Mouse (Mus musculus) kidney, adult 11 months (tissue): Measurements from ENCODE around the gene Stpg3.
"Not testable (repeated sequence)": the region's sequence is repeated elsewhere in the genome, so short reads cannot be mapped to it uniquely, and the experiment has no call there.

ENCODE experiments used
- DNase-seq: peaks from one replicate; pipeline ENCODE4 v3.0.0; 2022

Stpg3 gene

DNA sequence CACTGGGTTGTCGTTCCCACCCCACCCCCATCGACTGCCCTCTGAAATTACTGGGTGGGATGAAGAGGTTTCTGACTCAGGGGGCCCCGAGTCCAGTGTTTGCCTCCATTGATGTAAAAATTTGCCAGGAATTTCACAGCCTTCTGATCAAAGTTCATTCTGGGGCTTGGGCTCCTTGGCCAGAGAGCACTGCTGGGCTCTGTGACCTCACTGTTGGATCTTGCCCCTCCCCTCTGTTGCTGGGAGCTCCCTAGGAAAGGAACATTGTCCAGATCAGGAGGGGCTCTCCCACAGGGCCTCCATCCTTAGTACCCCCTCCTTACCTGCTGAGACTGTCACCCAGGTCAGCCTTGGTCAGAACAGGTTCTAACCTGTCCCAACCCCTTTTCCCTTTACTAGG is at the start of gene Stpg3:
Gene Stpg3 (minus strand): TSS at position 194 of the 400 bp plus-strand sequence.
- DNase-seq, result peak; percentile 68

DNA sequence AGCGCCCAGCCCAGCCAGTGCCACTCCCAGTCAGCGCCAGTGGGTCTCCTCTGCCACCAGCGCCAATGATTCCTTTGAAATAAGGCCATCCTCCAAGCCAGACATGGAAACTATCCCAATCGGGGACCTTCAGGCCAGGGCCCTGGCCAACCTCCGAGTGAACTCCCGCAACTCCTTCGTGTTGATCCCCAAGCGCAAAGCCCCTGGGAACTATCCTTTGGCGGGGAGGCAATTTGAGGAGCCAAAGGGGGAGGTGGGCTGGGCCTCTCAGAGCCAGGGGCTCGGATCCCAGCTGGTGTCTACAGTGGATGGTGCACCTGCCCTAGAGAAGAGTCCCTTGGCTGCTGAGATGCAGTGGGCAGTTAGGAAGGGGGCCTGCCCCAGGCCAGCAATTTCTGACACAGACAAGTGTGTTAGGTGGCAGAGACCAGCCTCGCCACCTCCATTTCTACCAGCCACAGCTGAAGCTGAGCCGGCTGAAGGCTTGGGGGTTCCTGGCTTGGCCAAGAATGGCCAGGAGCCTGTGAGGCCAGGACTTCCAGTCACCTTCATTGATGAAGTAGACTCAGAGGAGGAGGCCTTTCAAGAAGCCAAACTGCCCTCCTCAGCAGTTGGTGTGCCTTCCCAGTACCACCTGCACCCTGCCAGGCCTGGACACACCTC is 49.3 kb upstream of the Stpg3 start:
- DNase-seq, result no peak

DNA sequence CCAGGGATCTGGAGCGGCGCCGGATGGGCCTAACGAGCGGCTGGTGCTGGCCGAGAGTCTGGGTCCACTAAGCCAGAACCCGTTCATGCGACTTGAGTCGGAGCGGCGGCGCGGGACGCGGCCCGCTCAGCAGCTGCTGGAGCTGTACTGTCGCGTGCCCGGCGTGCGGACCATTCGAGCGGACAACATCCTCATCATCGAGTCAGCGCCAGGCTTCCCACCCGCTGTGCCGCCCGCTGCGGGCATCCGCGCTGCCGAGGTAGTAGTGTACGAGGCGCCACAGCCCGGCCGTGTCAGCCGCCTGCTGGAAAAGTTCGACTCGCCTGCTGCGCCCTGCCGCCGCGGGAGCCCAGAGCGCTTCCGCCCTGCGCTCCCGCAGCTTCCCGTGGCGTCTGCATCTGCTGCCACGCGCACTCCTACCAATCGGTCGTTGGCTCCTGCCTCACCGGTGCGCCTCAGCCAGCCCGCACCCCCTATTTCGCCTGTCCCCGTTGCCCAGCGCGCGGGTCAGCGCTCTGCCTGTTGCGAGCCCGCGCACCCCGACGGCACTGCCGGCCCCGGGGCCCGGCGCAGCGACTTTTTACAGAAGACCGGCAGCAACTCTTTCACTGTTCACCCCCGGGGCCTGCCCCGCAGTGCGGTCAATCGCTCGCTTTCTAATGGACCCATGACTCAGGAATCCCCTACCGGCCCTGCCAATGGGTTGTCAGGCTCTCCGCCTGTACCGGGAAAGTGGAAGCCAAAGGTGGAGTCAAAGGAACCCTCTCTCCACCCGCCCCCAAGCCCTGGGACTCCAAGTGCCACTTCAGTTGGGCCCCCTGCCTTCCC is 48.6 kb upstream of the Stpg3 start:
- DNase-seq, result no peak

DNA sequence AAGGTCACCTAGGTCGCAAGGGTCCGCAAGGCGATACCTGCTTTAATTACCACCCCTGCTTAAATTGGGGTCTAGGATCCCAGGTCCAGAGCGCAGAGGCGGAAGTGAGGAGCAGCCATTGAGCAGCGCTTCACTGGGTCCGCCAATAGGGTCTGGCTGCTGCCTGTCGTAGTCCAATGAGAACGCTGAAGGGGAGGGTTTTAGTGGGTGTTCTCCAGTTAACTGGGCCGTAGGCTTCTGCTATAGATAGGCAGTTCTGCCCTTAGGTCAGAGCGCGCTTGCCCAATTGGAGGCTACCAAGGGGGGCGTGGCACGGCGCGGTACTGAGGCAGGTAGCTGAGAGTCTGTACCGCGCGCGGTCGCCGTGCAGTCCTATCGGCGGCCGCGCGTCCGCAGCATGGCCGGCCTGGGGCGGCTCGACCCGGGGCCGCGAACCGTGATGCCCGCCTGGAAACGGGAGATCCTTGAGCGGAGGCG is 47.9 kb upstream of the Stpg3 start, which contains the start of gene Tprn:
Gene Tprn (plus strand): TSS at position 328 of the 477 bp plus-strand sequence.
- peak; percentile 98 for DNase-seq

DNA sequence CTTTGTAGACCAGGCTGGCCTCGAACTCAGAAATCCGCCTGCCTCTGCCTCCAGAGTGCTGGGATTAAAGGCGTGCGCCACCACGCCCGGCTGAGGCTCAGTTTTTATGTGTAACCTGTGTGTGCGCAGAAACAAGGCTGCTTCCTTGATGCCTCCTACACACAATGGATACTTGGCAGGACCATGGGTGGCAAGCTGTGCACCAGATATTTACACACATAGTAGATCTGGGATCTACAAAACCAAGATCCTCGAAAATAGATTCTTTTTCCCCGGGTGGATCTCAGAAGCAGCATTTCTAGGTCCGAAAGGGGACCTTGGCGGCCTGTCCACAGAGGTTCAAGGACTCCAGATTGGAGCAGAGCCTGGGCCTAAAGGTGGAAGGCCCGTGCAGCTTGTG is 47.4 kb upstream of the Stpg3 start:
- no peak for DNase-seq

DNA sequence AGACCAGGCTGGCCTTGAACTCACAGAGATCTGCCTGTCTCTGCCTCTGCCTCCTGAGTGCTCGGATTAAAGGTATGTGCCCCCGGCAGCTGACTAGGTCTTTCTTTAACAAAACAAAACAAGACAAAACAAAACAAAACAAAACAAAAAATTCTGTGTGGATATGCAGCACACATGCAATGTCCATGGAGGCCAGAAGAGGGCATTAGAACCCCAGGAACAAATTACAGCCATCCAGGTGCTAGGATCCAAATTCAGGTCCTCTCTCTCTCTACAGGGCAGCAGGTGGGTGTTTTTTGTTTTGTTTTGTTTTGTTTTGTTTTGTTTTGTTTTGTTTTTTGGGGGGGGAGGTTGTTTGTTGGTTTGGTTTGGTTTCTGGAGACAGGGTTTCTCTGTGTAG is 44.5 kb upstream of the Stpg3 start:
- no peak for DNase-seq

DNA sequence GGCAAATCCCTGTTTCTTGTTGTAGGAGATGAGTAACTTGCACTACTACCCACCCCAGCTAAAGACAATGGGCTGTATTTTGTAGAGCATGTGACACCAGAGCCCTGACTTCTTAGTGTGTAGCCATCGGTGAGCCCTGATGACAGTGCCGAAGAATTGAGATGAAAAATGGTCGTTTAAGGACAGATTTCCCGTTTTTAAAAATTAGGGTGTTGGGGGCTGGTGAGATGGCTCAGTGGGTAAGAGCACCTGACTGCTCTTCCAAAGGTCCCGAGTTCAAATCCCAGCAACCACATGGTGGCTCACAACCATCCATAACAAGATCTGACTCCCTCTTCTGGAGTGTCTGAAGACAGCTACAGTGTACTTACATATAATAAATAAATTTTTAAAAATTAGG is 42.8 kb upstream of the Stpg3 start:
- not testable (repeated sequence) for DNase-seq

DNA sequence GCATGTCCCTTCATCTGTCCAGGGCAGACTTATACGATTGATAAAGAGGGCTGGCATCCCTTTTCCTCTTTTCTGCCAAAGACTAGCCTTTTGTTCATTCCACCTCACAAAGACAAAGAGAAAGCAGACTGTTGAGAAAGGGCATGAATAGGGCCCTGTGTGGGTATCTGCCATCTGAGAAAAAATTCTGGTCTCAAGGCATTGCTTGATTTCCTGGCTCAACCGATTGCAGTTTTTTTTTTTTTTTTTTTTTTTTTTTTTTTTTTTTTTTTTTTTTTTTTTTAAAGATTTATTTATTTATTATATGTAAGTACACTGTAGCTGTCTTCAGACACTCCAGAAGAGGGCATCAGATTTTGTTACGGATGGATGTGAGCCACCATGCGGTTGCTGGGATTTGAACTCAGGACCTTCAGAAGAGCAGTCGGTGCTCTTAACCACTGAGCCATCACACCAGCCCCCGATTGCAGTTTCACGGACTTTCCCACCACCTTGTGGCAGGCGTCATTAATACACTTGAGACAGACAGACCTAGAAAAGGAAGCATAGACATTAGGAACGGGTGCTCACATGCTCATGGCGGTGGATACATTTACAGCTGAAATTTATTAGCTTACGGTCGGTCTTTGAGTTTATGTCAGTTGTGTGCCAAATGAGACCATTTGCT is 42.1 kb upstream of the Stpg3 start:
- not testable (repeated sequence) for DNase-seq

DNA sequence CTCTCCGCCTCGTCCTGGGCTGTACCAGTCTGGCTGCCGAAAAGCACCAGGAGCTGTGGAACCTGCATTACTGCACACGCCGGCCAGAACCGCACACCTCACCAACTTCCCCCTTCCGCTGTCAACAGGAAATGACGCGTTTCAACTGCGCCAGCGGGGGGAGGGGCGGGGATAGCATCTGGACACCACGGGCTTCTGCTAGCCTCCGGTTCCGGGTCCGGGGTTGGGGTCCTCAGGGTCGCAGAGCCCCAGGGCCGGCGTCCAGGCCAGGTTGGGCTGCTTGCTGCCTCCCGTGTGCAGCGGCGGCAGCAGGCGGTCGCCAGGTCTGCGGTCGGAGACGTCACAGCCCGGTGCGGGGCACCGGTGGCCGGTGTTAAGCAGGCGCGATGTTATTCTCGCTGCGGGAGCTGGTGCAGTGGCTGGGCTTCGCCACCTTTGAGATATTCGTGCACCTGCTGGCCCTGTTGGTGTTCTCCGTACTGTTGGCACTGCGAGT is 40.9 kb upstream of the Stpg3 start, which contains the start of gene Tmem203:
Gene Tmem203 (plus strand): TSS at position 156 of the 496 bp plus-strand sequence.
- peak; percentile 78 for DNase-seq

DNA sequence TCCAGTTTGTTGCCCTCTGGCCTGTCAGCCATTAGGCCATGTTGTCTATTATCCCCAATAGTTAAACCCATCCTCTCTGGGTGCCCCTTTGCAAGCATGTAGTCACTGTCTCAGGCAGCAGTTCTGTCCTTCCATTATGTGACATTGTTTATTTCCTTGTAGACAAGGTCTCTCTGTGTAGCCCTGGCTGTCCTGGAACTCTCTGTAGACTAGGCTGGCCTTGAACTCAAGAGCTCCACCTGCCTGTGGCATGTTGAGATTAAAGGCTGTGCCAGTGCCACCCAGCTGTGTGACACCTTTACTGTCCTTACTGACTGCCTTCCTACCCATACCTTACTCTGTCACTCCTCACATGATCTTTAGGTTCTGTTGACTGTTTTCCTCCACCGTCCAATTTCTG is 37.9 kb upstream of the Stpg3 start:
- DNase-seq, result no peak

DNA sequence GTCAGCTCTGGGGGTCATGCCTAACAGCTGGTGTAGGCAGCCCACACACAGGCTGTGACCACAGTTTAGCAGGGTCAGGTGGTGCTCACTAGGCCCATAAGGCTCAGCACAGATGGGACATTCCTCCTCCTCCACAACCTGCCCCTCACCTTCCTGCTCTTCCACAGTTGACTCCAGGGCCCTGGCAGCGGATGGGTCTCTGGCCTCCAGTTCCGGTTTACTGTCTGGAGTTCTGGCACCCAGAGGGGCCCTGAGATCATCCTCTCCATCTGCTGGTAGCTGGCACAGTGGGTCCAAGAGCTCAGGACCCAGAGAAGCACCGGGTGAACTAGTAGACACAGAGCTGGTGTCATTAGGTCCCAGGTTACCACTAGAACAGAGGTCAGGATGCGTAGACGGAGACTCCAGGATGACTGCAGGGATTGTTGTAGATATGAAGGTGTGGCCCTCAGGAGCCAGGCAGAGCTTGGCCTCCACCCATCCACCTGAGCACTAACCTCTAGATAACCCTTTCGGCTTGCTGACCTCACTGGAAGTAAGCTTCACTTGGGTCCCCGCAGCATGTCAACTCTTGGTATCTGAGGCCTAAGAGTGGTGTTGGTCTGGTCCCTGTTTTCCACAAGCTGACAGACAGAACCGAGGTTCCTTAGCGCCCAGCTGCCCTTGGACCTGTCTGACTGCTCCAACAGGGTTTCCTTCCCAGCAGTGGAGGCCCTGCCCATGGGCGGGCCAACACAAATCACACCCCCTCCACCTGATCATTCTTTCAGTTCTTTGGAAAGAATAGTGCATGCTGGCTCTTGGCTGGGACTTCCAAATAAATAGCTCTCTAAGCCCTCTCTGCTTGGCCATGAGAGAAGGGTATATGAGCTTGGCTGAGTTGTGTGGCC is 32.0 kb upstream of the Stpg3 start, which contains the start of gene AL732309.1:
Gene AL732309.1 (minus strand): TSS at position 681 of the 890 bp plus-strand sequence.
- DNase-seq, result no peak

DNA sequence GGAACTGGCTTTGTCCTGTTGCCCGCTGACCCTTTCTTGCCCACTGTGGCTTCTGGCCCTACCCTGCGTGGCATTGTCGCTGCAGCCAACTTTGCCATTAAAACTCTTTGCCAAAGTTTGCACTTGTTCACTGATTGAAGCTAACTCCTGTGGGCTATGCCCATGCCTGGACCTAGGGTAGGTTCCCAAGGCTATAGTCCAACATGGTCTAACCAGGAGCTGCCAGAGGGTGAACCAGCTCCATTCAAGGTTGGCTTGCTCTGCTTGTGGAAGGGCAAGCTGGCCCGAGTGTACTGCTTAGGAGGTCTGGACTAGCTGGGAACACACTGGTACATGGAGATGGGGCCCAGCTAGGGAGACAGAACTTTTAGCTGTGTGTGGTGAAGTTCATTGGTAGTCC is 29.7 kb upstream of the Stpg3 start:
- DNase-seq, result no peak

DNA sequence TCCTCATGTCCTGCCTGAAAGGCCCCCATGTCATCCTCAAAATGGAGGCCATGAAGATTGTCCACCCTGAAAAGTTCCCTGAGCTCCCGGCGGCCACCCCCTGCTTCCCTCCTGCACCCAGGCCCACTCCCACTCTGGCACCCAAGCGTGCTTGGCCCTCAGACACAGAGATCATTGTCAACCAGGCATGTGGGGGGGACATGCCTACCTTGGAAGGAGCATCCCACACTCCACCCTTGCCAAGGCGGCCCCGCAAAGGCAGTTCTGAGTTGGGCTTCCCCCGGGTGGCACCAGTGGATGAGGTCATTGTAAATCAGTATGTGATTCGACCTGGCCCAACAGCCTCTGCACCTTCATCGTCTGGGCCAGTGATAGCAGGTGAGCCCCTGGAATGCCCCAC is 28.9 kb upstream of the Stpg3 start:
- DNase-seq, result no peak

DNA sequence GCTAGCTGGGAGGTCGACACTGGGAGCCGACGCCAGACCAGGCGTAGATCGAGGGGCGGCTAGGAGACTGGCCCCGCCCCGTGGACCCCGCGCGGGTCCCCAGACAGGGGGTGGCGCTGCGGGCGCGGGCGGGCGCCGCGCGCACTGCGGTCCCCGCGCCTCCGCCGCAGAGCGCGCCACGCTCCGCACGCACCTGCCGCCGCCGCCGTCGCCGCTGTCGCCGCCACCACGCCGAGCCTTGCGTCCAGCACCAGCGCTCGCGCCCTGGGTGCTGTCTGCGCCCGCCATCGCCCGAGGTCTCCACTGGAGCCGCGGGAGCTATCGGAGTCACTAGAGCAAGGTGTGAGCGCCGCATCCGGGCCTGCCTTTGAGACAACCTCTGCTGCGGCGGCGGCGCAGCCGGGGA is 27.7 kb upstream of the Stpg3 start, which contains the start of the genes Rnf208 and Cysrt1:
Gene Rnf208 (plus strand): TSS at position 155 of the 406 bp plus-strand sequence.
Gene Cysrt1 (minus strand): TSS at position 352 of the 406 bp plus-strand sequence.
- no peak for DNase-seq

DNA sequence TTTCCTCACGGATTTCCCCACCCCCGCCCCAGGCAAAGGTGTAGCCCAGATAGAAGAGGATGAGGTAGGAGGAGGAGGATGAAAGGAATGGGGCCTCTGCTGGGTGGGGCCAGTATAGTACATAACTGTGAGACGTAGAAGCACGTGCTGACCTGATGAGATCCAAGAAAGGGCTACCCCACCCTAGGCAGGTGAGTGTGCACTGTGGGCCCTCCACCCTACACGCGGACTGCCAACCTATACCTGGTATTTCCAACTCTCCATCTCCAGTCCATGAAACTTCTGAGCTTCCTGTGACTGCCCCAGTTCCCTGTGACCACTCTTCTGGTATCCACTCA is 27.0 kb upstream of the Stpg3 start:
- DNase-seq, result no peak

DNA sequence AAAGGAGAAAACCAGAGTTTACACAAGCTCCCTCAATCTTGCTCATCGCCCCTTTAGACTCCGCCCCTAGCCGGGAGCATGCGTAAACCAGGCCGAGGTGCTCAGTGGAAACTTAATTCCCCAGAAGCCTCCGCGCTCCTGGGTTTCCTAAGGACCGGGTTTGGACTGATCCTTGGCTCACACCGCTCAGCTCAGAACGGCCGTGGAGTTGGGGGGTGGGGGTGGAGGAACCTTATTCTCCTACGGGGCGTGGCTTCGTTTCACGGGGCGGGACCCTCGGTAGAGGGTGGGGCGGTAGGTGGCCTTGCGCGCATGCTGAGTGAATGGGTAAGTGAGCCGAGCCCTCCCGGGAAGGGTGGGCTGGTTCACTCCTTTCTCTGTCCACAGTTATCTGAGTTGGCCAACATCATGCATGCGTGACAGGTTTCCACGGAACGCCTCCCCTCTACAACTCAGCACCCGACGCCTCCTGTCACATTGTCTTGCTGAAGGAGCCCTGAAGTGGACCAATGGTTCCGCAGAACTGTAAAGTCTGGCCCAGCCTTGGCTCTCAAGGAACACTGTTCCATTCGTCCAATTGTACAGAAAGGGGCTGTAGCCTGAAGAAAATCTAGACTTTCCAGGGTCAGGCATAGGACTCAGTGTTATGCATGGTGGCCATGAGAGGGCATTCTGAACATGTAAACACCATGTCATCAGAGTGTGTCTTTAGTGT is 26.4 kb upstream of the Stpg3 start:
- DNase-seq, result peak; percentile 88

DNA sequence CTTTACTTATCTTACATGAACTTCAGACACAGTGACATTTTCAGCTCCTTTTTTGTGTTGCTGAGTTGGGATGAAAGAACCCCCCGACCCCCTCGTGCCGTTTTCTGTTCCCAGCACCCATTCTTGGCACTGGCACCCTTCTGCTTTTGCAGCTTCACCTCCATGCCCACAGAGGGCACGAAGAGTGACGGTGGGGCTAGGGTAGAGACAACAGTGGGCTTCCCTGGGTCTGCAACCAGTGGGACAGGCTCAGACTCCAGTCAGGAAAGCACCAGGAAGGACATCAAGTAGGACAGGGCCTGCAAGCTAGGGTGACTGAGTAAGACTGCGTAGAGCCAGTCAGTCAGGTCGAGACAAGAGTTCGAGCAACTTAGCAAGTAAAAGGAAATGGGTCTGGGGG is 25.9 kb upstream of the Stpg3 start:
- DNase-seq, result no peak

DNA sequence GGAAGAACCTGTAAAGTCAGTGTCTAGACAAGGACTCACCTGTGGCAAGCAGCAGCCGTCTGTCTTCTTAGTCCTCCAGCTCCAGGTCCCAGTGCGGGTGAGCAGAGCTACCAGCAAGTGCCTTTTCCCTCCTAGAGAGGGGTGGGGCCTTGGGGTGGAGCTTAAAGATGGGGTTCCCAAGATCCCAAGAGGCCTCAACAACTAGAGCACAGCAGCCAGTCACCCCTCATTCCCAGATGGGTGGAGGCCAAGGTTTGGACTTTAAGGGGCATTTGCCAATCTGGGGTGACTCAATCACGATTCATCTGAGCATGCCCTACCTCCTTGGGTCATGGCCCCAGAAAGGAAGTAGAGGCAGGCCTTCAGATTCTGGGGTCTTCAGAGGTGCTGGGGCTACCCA is 25.3 kb upstream of the Stpg3 start:
- DNase-seq, result no peak

DNA sequence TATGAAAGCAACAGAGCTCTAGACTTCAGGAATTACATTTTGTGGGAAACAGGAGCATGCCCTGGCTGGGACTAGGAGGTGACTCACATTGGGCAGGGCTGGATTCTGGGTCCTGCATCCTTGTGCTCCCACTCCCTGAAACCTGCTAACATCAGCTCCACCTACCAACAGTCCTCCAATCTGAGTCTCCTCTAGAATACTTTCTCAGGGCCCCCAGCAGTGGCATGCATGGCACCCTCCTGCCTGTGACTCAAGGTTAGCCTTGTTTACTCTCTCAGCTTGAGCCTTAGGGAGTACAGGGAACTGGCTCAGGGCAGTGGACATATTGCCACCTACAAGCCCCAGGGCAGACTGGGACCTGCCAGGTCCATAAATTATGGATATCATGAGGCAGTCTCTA is 23.7 kb upstream of the Stpg3 start:
- DNase-seq, result no peak

DNA sequence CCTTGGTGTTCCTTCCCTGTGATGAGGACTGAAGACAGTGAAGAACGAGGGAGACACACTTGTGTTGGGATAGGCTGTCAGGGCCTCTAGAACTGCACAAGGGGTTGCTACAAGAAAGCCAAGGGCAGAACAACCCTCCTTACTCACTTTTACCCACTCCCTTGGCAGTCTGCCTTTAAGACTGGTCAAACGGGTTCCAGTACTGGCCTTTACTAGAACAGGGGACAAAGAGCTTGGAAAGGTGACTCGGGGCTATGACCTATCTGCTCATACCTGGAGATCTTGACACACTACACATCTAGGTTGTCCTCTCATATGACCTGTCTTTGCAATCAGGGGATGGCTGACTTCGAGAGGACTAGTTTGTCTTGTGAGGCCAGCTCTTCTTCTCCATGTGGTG is 23.1 kb upstream of the Stpg3 start:
- DNase-seq, result peak; percentile 72

DNA sequence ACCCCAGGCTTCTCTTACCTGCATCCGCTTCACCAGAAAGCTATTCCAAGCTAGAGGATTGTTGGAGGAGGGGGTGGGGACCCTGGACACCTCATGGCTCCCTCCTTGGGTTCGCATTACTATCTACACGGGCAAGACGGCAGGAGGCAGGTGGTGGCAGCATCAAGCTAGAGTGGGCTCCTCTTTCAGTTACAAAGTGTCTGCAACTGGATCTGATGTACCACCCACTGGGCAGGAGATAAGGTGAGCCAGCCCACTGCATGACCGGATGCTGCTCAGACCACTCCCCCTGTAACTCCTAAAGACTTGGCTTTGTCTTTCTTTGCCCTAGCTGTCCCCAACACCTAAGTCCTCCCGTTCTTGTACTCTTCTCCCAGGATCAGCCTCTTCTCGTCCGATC is 22.2 kb upstream of the Stpg3 start, which contains the start of gene Rnf224:
Gene Rnf224 (minus strand): TSS at position 174 of the 400 bp plus-strand sequence.
- no peak for DNase-seq
